ENCODE assay signal across 8 mouse cellular contexts in the genomic region with DNA sequence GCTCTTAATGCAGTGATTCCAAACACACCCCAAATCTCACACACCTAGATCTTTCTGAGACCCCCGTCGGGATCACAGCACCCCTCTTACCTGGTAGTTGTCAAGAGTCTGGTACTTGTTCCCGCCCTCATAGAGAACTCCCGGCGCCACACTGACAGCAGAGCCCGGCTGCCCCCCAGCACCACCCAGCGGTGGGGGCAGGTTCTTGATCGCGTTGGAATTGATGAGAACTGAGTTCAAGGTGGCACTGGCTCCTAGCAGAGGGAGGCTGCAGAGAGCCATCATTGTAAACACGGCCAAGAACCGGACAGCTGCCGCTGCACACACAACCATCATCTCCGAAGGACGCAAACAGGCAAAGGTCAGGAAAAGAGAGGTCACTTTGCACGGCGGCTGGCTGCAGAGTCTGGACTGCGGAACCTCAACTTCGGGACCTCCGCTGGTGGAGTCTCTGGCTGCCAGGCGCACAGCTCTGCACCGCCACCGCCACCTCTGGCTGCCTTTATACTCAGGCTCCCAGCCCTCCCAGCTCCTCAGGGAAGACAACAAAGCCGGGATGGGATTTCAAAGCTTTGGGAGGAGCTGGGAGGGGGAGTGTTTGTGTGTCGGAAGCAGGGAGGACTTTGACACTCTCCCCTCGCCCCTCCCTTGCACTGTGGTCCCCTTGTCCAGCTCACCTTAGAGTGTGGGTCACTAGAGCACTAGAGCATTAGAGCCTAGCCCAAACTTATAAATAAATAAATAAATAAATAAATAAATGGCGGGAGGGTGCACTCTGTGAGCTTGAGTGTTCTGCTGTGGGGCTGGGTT. TPM values are rescaled to one million over a fixed set of nuclear protein-coding genes. Genes with fewer than 3 reads are reported as not detected.
A peak's percentile ranks its signal among the peaks of the same experiment; 100 is the strongest.
DNase-seq lines count a peak whose midpoint lies in the region; ATAC-seq and TF ChIP-seq lines count a peak whose summit lies in the region.
"Had no signal": no experiment of that assay in that cellular context is flagged by ENCODE, and none has a peak within 500 bp of the region (broad histone marks: within the 10 kb centered on the region; RNA-seq: fewer than 3 reads in every experiment).

Gene Dkk1, minus strand, starts transcription at position 622 of the 810 bp plus-strand sequence.

- no peak for TF ChIP-seq CTCF in E14TG2a.4 (conservative IDR thresholded peaks at IDR 0.05; ENCODE audit: low read length)

- peak; percentile 77 for ATAC-seq in forebrain, embryonic 16.5 days
- ATAC-seq in kidney, embryonic 15.5 days (replicated peaks; ENCODE audit: low FRiP score) = peak; percentile 92
- ATAC-seq in megakaryocyte, adult 5-6 weeks (ENCODE audit: poor library complexity, severe bottlenecking) = peak; percentile 65

- peak within 1 kb of the TSS; percentile 36; the same call in 1 of the 2 replicates for H3K9ac ChIP-seq in forebrain, embryonic 16.5 days (replicated peaks; ENCODE audit: low read depth, low read length)
- H3K9ac ChIP-seq in kidney, embryonic 15.5 days = peak within 1 kb of the TSS; percentile 55; the same call in 1 of the 2 replicates

- H3K4me3 ChIP-seq in E14TG2a.4 (replicated peaks; ENCODE audit: low read length) = peak within 1 kb of the TSS; percentile 76
- peak within 1 kb of the TSS; percentile 42 for H3K4me3 ChIP-seq in forebrain, embryonic 16.5 days (replicated peaks; ENCODE audit: low read length)
- peak within 1 kb of the TSS; percentile 53 for H3K4me3 ChIP-seq in kidney, embryonic 15.5 days (replicated peaks)

- peak within 1 kb of the TSS; percentile 71 for H3K4me2 ChIP-seq in forebrain, embryonic 16.5 days (ENCODE audit: low read length)
- H3K4me2 ChIP-seq in kidney, embryonic 15.5 days = peak within 1 kb of the TSS; percentile 83

- DNase-seq in ES-CJ7 (ENCODE audit: low read depth, low spot score) = peak; percentile 82
- peak; percentile 5 for DNase-seq in testis, postnatal 14 days (ENCODE audit: low spot score)
- DNase-seq in cerebellum, adult 9-10 months = no peak

- under 1% methylated on average over 26 of the region's 26 CpGs for WGBS in forebrain, embryonic 16.5 days
- under 1% methylated on average over 26 of the region's 26 CpGs for WGBS in kidney, embryonic 15.5 days

- no peak within 1 kb of the TSS for H3K27ac ChIP-seq in forebrain, embryonic 16.5 days (ENCODE audit: low read length)
- H3K27ac ChIP-seq in kidney, embryonic 15.5 days = 0 out of 2 replicates have a peak within 1 kb of the TSS, but pooled peaks have one; percentile 37

- no peaks in the 10 kb centered on the region for H3K36me3 ChIP-seq in E14TG2a.4 (ENCODE audit: insufficient read depth, low read length)
- H3K36me3 ChIP-seq in forebrain, embryonic 16.5 days (ENCODE audit: control insufficient read depth, insufficient read depth) = no peaks in the 10 kb centered on the region
- no peaks in the 10 kb centered on the region for H3K36me3 ChIP-seq in kidney, embryonic 15.5 days

- no peaks in the 10 kb centered on the region for H3K9me3 ChIP-seq in E14TG2a.4 (ENCODE audit: low read length)
- H3K9me3 ChIP-seq in forebrain, embryonic 16.5 days (ENCODE audit: control insufficient read depth, low read length) = no peaks in the 10 kb centered on the region
- no peaks in the 10 kb centered on the region for H3K9me3 ChIP-seq in kidney, embryonic 15.5 days (replicated peaks)

- H3K27me3 ChIP-seq in E14TG2a.4 (ENCODE audit: insufficient read depth, low read length) = peaks cover 55% of the 10 kb centered on the region
- H3K27me3 ChIP-seq in forebrain, embryonic 16.5 days (replicated peaks; ENCODE audit: control insufficient read depth, insufficient read depth, low read length) = peaks cover 52% of the 10 kb centered on the region
- H3K27me3 ChIP-seq in kidney, embryonic 15.5 days = peaks cover 66% of the 10 kb centered on the region

- peaks cover 52% of the 10 kb centered on the region for H3K4me1 ChIP-seq in E14TG2a.4 (replicated peaks; ENCODE audit: low read depth, low read length)
- peaks cover 20% of the 10 kb centered on the region for H3K4me1 ChIP-seq in forebrain, embryonic 16.5 days (replicated peaks; ENCODE audit: control insufficient read depth, insufficient read depth, low read length)
- H3K4me1 ChIP-seq in kidney, embryonic 15.5 days = peaks cover 22% of the 10 kb centered on the region

RNA-seq across cellular contexts. Expression of gene Dkk1, which starts in this region (rescaled TPM):
- polyA plus RNA-seq in forebrain, embryonic 16.5 days (2015; fragmentation: Nextera tagmentation; extraction: Ambion mirVana) = 0.38 and 0.61 TPM in 2 replicates
- 33.5 and 38.0 TPM in 2 replicates for polyA plus RNA-seq in kidney, embryonic 15.5 days (2015; fragmentation: Nextera tagmentation; extraction: Ambion mirVana)
- not detected in 2 replicates for total RNA-seq in megakaryocyte, adult 5-6 weeks (2015)
- total RNA-seq in megakaryocyte, adult 5-6 weeks (2017) = not detected in 2 replicates
- total RNA-seq: neutrophil, adult 5-6 weeks had no signal

Comparison
In these comparisons a context has a peak if more than half of its experiments do, and no peak if none do; other contexts are left out.
1. RNA of gene Dkk1 (polyA plus RNA-seq): 33.5 to 38.0 TPM in kidney, embryonic 15.5 days; 0.38 to 0.61 TPM in forebrain, embryonic 16.5 days; every median in the first group is over 10 times any median in the second.
2. Peak in ATAC-seq, H3K4me3 ChIP-seq, H3K9ac ChIP-seq and H3K4me2 ChIP-seq in forebrain, embryonic 16.5 days; RNA of the gene not detected or under 1 TPM.
3. Peak in ATAC-seq in megakaryocyte, adult 5-6 weeks; RNA of the gene not detected or under 1 TPM.
4. Peak in every context shown above with its lines, with median percentiles within 50 percentile points of each other: H3K4me3 ChIP-seq and ATAC-seq.